Mouse (Mus musculus): Measurements from ENCODE around the gene Cd70.

DNA sequence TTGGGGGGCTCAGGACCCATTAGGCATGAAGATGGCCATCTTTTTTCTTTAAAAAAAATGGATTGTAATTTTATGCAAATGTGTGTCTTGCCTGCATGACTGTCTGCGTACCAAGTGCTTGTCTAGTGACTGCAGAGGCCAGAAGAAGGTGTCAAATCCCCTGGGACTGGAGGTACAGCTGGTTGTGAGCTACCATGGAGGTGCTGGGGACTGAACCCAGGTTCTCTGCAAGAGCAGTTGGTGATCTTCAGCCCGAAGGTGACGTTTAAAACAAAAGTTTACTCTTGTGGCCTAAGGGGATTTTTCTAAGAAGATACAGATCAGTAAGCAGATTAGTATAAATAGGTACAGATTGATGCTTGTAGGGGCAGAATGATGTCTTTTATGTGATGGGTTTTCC lies 13.9 kb downstream of the Cd70 start:
- TF ChIP-seq GATA1 (IDR thresholded peaks at IDR 0.05; ENCODE audit: borderline replicate concordance, low read length) (no peak), CTCF (IDR thresholded peaks at IDR 0.05; ENCODE audit: low read depth, low read length) (no peak), POLR2AphosphoS5 (IDR thresholded peaks at IDR 0.05; ENCODE audit: insufficient replicate concordance, low read depth, low read length) (no peak), TAL1 (conservative IDR thresholded peaks at IDR 0.05; ENCODE audit: low read depth, low read length) (no peak)

All from G1E (cell line).